Mouse (Mus musculus) skeletal muscle tissue, adult 2 months (tissue): ENCODE measurements around the gene Gm26920.
"Not testable (repeated sequence)": the region's sequence is repeated elsewhere in the genome, so short reads cannot be mapped to it uniquely, and the experiment has no call there.

ENCODE experiments used
- DNase-seq: peaks from one replicate; pipeline ENCODE4 v3.0.0-alpha.2; 2012; ENCODE audit warnings: low read depth, low spot score

Gm26920 gene

GRCm38 (mm10) chr7:30090092-30090969 is at the start of gene Gm26920, which contains the start of gene Zfp566:
Gm26920 (minus strand) TSS chr7:30090410.
Zfp566 (minus strand) TSS chr7:30090527.
- DNase-seq, result peak; percentile 98

GRCm38 (mm10) chr7:30136826-30137225 is 46.6 kb upstream of the Gm26920 start:
- DNase-seq, result no peak

GRCm38 (mm10) chr7:30132396-30132795 is 42.2 kb upstream of the Gm26920 start:
- no peak for DNase-seq

- DNase-seq, result no peak
Observed at GRCm38 (mm10) chr7:30129900-30130299, 39.7 kb upstream of the Gm26920 start.

- DNase-seq, result no peak
Observed at GRCm38 (mm10) chr7:30122188-30122530, 31.9 kb upstream of the Gm26920 start.

GRCm38 (mm10) chr7:30121308-30122187 is 31.3 kb upstream of the Gm26920 start, which contains the start of gene Zfp382:
Zfp382 (plus strand) TSS chr7:30121942.
- DNase-seq, result peak; percentile 73

GRCm38 (mm10) chr7:30117935-30118334 is 27.7 kb upstream of the Gm26920 start:
- DNase-seq, result not testable (repeated sequence)

GRCm38 (mm10) chr7:30116076-30116475 is 25.9 kb upstream of the Gm26920 start:
- no peak for DNase-seq

- no peak for DNase-seq
Observed at GRCm38 (mm10) chr7:30099297-30099696, 9.1 kb upstream of the Gm26920 start.

GRCm38 (mm10) chr7:30095551-30096125 is 5.4 kb upstream of the Gm26920 start:
- no peak for DNase-seq

GRCm38 (mm10) chr7:30094646-30095429 is 4.6 kb upstream of the Gm26920 start, which contains the start of gene Zfp260:
Zfp260 (plus strand) TSS chr7:30094777.
- DNase-seq, result peak; percentile 87

- no peak for DNase-seq
Observed at GRCm38 (mm10) chr7:30093918-30094415, 3.8 kb upstream of the Gm26920 start.

- DNase-seq, result no peak
Observed at GRCm38 (mm10) chr7:30092666-30093065, 2.5 kb upstream of the Gm26920 start.

GRCm38 (mm10) chr7:30090970-30091585 is 868 bp upstream of the Gm26920 start:
- DNase-seq, result no peak

GRCm38 (mm10) chr7:30089405-30089804 is 805 bp downstream of the Gm26920 start:
- no peak for DNase-seq

GRCm38 (mm10) chr7:30086524-30086923 is 3.7 kb downstream of the Gm26920 start:
- no peak for DNase-seq

- DNase-seq, result peak; percentile 90
Observed at GRCm38 (mm10) chr7:30072146-30073028, 17.8 kb downstream of the Gm26920 start, which contains the start of gene Zfp82. Zfp82 (minus strand) TSS chr7:30072900.

GRCm38 (mm10) chr7:30064622-30065021 is 25.6 kb downstream of the Gm26920 start:
- DNase-seq, result no peak

- DNase-seq, result no peak
Observed at GRCm38 (mm10) chr7:30062478-30062877, 27.7 kb downstream of the Gm26920 start.
